Mouse (Mus musculus) hindbrain, embryonic 14.5 days (tissue): ENCODE measurements around the gene Fes. TPM values are rescaled to one million over a fixed set of nuclear protein-coding genes. Genes with fewer than 3 reads are reported as not detected.

Experiments used
- ATAC-seq: fragments of 200-750 bp; cut with Nextera tagmentation; 2 replicates; pipeline ENCODE4 v1.8.0; 2017; ENCODE audit warnings: moderate number of reproducible peaks, mild to moderate bottlenecking, moderate TSS enrichment, moderate library complexity; ENCODE audit not compliant: low FRiP score
- DNase-seq: peaks from one replicate; pipeline ENCODE4 v3.0.0-alpha.2; 2015; ENCODE audit warnings: low spot score
- H3K27ac ChIP-seq: fragments of 300-500 bp; sonication (generic); 2 replicates; pipeline ENCODE4 v1.5.1; 2014; ENCODE audit warnings: mild to moderate bottlenecking, moderate library complexity
- H3K27me3 ChIP-seq: fragments of 300-500 bp; sonication (generic); 2 replicates; pipeline ENCODE4 v1.6.1; 2014; ENCODE audit warnings: mild to moderate bottlenecking, low read length, mixed read lengths; ENCODE audit not compliant: control insufficient read depth, insufficient read depth
- H3K36me3 ChIP-seq: fragments of 300-500 bp; sonication (generic); replicated peaks from 2 replicates; pipeline ENCODE4 v1.6.1; 2014; ENCODE audit not compliant: control insufficient read depth, insufficient read depth
- H3K4me1 ChIP-seq: fragments of 300-500 bp; sonication (generic); replicated peaks from 2 replicates; pipeline ENCODE4 v1.6.1; 2014; ENCODE audit warnings: antibody characterized with exemption, low read length, mixed read lengths; ENCODE audit not compliant: control insufficient read depth, insufficient read depth
- H3K4me2 ChIP-seq: fragments of 300-500 bp; sonication (generic); replicated peaks from 2 replicates; pipeline ENCODE4 v1.6.1; 2014; ENCODE audit warnings: mild to moderate bottlenecking, moderate library complexity
- H3K4me3 ChIP-seq: fragments of 300-500 bp; sonication (generic); replicated peaks from 2 replicates; pipeline ENCODE4 v1.5.1; 2014; ENCODE audit warnings: mild to moderate bottlenecking, low read length
- H3K9ac ChIP-seq: fragments of 300-500 bp; sonication (generic); 2 replicates; pipeline ENCODE4 v1.6.1; 2014
- H3K9me3 ChIP-seq: fragments of 300-500 bp; sonication (generic); 2 replicates; pipeline ENCODE4 v1.6.1; 2016; ENCODE audit warnings: low read length; ENCODE audit not compliant: control insufficient read depth
- WGBS: fragments of 180-500 bp; shearing (Covaris S2); extraction: QIAGEN DNeasy Blood & Tissue Kit; methylation state at CpG from one replicate; pipeline ENCODE4 v1.1.7; 2014; 5-methylcytosine and 5-hydroxymethylcytosine counted together
- polyA plus RNA-seq: library from polyadenylated mRNA; unstranded; fragments of >200 nt; fragmentation: Nextera tagmentation; extraction: Ambion mirVana; gene quantifications from 2 replicates; pipeline ENCODE4 v1.2.1, GENCODE M21; 2014

The Fes gene
- polyA plus RNA-seq, 1 experiment from 2014 or later = 4.6 TPM

DNA sequence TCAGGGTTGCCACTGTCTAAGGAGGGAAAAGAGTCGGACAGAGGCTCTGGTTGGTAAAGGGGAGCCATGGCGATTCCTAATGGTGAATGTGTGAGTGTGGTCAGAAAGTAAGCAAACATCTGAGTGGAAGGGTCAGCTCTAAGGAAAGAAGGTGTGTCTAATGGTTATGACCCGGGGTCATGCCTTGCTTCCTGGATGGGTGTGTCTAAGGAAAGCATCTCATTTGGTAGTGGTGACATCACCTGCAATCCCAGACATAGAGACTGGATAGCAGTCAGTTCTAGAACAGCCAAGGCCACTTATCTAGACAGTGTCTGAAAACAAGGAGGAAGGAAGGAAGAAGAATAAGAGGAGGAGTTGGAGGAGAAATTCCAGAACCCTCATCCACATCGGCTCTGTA, 52.9 kb downstream of the Fes start:
- ATAC-seq (no peak), DNase-seq (no peak)
- peaks cover 20% of the 10 kb centered on the region for H3K4me1 ChIP-seq
- H3K9ac ChIP-seq = no peak overlapping the region
- 92% methylated on average over 4 of the region's 4 CpGs for WGBS
- no peak overlapping the region for H3K4me2 ChIP-seq
- no peaks in the 10 kb centered on the region for H3K27me3 ChIP-seq
- no peak overlapping the region for H3K4me3 ChIP-seq
- H3K9me3 ChIP-seq = no peaks in the 10 kb centered on the region
- no peak overlapping the region for H3K27ac ChIP-seq
- peaks cover 79% of the 10 kb centered on the region for H3K36me3 ChIP-seq

DNA sequence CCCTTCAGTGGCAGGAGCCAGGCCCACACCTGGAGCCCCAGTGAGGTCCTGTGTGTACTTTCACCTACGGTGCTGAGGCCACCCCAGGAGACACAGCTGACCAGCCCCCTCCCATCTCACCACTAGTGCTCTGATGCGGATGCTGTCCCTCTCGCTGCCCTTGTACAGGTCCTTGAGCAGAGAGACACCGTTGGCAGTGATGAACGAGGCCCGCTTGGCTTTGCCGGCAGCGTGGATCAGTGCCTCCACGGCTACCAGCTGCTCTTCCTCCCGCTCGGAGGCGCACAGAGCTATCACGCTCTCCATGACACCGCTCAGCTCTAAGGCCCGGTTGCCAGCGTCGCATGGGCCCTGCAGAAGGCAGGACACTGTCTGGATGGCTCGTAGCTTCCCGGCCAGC, 56.3 kb downstream of the Fes start:
- H3K4me3 ChIP-seq = no peak overlapping the region
- no peak overlapping the region for H3K4me2 ChIP-seq
- 88% methylated on average over 19 of the region's 19 CpGs for WGBS
- peaks cover 98% of the 10 kb centered on the region for H3K36me3 ChIP-seq
- H3K9ac ChIP-seq = no peak overlapping the region
- H3K4me1 ChIP-seq = no peaks in the 10 kb centered on the region
- no peak for ATAC-seq
- H3K9me3 ChIP-seq = no peaks in the 10 kb centered on the region
- no peak for DNase-seq
- no peaks in the 10 kb centered on the region for H3K27me3 ChIP-seq
- no peak overlapping the region for H3K27ac ChIP-seq

DNA sequence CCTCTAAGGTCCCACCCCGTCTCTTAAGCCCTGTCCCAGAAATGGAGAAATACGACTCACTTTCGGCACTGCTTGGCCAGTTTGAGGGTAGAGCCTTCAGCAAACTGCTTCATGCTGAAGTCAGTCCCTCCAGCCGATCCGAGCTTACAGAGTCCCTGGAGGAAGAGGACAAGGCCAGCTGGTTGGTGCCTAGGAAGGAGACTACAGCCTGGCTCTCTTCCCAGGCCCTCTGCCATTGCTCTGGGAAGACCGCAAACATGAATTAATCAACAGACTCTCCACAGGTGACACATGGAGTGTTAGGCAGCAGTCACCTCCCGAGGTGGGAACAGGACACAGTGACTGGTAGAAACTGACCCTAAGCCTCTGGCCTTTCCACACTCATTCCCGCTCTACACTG, 57.5 kb downstream of the Fes start:
- 84% methylated on average over 8 of the region's 8 CpGs for WGBS
- Histone ChIP-seq H3K9ac (no peak overlapping the region), H3K4me1 (no peaks in the 10 kb centered on the region), H3K27ac (no peak overlapping the region), H3K4me3 (no peak overlapping the region), H3K27me3 (no peaks in the 10 kb centered on the region), H3K9me3 (no peaks in the 10 kb centered on the region), H3K36me3 (peaks cover 98% of the 10 kb centered on the region), H3K4me2 (no peak overlapping the region)
- ATAC-seq = no peak
- DNase-seq = no peak

Other genes with a start within 250 kb of the Fes start
- gene Sema4b, start 201.1 kb downstream of the Fes start, polyA plus RNA-seq = 17.4 and 19.7 TPM in 2 replicates
- 29.8 and 41.1 TPM in 2 replicates for gene Cib1, start 155.1 kb downstream of the Fes start, polyA plus RNA-seq
- 3.4 and 3.8 TPM in 2 replicates for gene Gdpgp1, start 155.1 kb downstream of the Fes start, polyA plus RNA-seq
- gene Ttll13, start 141.6 kb downstream of the Fes start, polyA plus RNA-seq = 1.3 and 1.7 TPM in 2 replicates
- gene Ngrn, start 126.7 kb downstream of the Fes start, polyA plus RNA-seq = 67.8 and 70.4 TPM in 2 replicates
- gene Vps33b, start 118.3 kb downstream of the Fes start, polyA plus RNA-seq = 22.0 and 26.5 TPM in 2 replicates
- gene Prc1, start 93.5 kb downstream of the Fes start, polyA plus RNA-seq = 33.0 and 39.3 TPM in 2 replicates
- gene Rccd1, start 63.5 kb downstream of the Fes start, polyA plus RNA-seq = 9.4 and 11.6 TPM in 2 replicates
- gene Unc45a, start 46.9 kb downstream of the Fes start, polyA plus RNA-seq = 43.3 and 43.9 TPM in 2 replicates
- gene Hddc3, start 44.8 kb downstream of the Fes start, polyA plus RNA-seq = 18.7 and 23.4 TPM in 2 replicates
- gene Man2a2, start 16.6 kb downstream of the Fes start, polyA plus RNA-seq = 18.9 and 21.6 TPM in 2 replicates
- 6.0 and 6.7 TPM in 2 replicates for gene Furin, start 17.5 kb upstream of the Fes start, polyA plus RNA-seq
- gene Blm, start 147.2 kb upstream of the Fes start, polyA plus RNA-seq = 9.5 and 11.3 TPM in 2 replicates